Mouse (Mus musculus) heart, adult 8-10 months (tissue): ENCODE results near the gene Dynlt1c. TPM values are rescaled to one million over a fixed set of nuclear protein-coding genes. Genes with fewer than 3 reads are reported as not detected.
"Not testable (repeated sequence)": the region's sequence is repeated elsewhere in the genome, so short reads cannot be mapped to it uniquely, and the experiment has no call there.

ENCODE experiments used
- DNase-seq: peaks from one replicate; pipeline ENCODE4 v3.0.0; 2022; ENCODE audit warnings: low spot score
- total RNA-seq, 4 experiments: library from RNA; stranded (reverse); gene quantifications; 2 replicates each; pipeline ENCODE4 v1.2.4; 2022

Gene Dynlt1c
- 1 to 10 TPM; 1.8 to 3.9 (median 2.7) TPM for total RNA-seq

DNA sequence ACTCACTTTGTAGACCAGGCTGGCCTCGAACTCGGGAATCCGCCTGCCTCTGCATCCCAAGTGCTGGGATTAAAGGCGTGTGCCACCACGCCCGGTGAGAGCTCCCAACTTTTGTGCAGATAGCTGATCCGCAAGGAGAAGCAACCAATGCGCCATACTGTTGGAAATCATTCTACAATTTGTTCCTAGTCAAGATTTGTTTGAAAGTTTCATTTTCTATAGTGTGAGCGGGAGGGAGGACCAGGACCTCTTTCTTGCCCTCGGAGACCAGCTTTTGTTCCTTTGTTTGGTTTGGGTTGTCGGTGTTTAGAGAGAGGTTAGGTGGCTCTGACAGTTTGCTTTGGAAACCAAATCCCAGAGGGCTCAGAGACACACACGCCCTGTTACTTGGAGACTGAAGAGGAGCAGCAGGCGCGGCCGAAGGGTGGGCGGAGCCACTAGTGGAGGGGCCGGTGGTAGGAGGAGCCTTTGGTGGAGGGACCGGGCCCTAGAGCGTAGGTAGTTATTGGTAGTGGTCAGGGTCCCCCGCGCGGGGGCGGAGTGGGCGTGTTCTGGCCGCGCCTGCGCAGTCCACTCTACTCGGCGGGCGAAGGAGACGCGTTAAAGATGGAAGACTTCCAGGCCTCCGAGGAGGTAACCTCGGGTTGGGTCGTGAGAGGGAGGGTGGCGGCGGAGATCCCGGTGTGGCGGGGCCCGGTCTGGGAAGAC, at the start of gene Dynlt1c:
TSS of gene Dynlt1c (plus strand) at position 468 of the 708 bp plus-strand sequence.
- DNase-seq = peak; percentile 75

DNA sequence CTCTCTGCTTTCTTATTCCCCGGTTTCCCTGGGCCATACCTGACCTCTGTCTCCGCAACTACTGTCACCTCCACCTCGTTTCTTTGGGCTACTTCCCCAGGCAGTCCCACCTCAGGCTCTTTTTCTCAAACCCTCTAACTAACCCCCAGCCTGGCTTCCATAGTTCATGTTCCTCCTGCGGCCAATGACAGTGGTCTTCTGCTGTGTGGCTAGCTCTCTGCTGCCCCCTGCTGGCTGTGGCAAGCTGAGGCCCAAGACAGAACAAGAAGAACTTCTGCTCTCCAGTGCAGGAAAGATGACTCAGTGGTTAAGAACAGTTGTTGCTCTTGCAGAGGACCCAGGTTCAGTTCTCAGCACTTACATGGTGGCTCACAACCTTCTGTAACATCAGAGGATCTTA, 47.7 kb upstream of the Dynlt1c start:
- not testable (repeated sequence) for DNase-seq

DNA sequence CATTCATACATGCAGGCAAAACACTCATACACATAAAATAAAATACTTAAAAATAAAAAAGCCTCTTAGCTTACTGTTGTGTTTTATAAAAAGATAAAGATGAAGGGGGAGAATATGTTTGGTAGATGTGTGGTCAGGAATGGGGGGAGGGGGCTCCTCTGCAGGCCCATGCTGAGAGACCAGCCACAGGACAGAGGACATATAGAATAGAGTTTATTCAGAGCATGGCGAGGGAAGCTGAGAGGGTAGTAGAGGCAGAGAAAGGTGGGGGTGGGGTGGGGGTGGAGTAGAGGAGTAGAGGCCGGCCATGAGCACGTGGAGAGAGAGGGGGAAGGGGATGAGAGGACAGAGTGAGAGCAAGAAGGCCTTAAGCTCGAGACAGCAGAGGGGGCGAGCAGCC, 47.2 kb upstream of the Dynlt1c start:
- not testable (repeated sequence) for DNase-seq

DNA sequence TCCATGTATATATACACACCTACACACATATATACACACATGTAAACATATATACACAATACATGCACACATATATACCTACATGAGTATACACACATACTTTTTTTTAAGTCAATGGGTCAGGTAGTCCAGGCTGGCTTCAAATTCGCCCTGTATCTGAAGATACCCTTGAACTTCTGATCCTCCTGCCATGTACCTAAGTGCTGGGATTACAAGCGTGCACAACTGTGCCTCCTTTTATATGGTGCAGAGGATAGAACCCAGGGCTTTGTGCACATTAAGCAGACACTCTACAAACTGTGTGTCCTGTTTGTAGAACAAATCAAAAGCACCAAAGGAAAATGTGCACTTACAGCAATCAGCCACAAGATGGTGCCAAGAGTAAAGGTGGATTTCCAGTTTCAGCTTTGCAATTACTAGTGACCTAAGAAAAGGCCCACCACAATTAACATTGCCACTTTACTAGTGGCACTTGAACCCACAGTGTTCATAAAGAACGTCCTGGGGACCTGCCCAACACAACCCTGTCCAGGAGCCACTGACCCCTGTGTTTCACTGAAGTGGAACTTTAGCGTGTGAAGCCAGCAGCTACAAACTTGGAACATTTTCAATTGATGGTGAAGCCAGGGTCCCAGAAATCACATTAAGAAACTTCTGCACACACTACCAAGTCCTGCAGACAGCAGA, 41.9 kb upstream of the Dynlt1c start:
- not testable (repeated sequence) for DNase-seq

DNA sequence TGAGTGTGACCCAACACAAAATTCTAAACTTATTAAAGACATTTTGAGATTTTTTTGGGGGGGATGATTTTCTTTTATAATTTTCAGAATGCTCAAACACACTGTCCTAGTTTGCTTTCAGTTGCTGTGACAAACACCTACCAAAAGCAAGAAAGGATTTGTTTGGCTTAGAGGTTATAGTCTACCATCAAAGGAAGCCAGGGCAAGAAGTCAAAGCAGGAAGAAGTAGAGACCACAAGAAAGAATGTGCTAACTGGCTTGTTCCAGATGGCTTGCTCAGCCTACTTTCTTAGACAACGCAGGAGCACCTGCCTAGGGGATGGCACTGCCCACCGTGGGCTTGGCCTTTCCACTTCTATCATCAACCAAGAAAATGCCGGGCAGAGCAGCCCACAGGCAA, 36.6 kb upstream of the Dynlt1c start:
- DNase-seq = not testable (repeated sequence)

DNA sequence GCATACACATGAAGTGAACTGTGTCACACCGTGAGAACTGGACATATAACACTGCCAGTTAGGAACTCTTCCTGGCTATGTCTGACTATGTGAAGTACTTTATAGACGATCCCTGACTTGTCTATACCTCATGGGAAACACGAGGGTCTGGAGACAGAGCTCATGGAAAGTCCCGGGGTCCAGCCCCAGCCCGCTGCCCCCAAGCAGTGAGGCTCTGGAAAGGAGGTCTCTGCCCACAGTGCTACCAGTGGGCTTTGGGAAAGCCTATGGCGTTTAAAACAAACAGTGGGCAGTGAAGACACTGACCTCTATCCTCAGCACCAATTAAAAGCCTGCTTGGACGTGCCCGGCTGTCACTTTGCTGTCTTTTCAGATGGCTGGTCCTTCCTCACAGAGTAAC, 33.6 kb upstream of the Dynlt1c start:
- not testable (repeated sequence) for DNase-seq

DNA sequence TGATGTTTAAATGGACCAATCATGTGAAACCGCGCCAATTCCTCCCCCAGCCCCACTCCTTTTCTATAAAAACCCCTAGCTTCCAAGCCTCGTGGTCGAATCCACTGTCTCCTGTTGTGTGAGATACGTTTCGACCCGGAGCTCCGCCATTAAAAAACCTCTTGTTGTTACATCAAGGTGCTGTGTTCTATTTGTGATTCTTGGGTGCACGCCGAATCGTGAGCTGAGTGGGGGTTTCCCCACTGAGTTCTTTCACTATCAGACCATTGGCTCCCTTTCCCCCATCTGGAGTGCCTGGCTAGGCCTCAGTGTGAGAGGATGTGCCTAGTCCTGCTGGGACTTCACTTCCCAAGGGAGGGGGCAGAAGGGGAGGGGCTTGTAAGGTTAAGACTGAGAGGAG, 30.2 kb upstream of the Dynlt1c start:
- DNase-seq = not testable (repeated sequence)

DNA sequence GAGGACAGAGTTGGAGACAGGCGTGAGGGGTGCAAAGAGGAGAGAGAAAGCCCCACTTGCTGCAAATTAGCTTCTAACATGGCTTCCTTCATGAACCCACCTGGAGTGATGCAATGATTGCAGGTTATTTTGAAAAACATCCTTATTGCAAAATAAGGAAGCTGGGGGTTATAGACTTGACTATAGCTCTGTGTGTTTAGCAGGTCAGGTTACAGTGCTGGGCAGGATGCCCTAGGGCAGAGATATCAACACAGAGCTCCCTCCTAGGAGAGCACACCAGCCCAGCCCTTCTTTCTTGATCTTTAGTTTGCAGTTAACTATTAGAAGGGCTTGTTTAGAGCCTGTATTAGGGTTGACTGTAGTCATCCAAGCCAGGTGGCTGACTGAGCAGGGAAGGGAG, 29.3 kb upstream of the Dynlt1c start:
- not testable (repeated sequence) for DNase-seq

DNA sequence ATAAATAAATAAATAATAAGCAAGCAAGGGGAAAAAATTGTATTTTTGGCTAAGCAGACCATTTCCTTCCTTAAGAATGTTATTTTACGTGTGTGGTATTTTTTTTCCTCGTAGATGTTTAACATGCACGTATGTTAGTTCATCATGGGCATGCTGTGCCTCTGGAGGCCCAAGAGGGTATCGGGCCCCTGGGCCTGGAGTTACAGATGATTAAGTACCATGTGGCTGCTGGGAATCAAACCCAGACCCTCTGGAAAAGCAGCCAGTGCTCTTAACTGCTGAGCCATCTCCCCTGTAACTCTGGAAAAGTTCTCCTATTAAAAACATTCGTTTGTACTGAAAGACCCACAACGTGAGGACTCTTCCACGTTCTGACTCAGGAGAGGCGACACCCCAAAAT, 26.1 kb upstream of the Dynlt1c start:
- DNase-seq = not testable (repeated sequence)

DNA sequence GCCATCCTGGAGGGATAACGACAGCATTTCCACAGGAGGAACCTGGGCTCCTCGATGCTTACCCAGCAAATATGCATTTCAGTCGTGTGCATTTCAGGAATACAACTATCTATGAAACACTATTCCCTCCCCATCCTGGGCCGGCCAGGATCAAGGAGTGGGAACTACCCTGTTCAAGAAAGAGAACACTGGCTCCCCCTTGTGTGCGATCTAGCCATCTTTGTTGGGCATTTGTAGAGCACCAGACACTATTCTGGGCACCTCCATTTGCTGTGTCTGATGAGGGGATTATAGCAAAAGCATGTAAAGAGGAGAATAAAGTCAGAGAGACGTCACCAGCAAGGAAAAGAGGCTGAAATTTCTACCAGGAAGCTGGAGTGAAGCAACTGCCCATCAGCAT, 12.8 kb upstream of the Dynlt1c start:
- not testable (repeated sequence) for DNase-seq

DNA sequence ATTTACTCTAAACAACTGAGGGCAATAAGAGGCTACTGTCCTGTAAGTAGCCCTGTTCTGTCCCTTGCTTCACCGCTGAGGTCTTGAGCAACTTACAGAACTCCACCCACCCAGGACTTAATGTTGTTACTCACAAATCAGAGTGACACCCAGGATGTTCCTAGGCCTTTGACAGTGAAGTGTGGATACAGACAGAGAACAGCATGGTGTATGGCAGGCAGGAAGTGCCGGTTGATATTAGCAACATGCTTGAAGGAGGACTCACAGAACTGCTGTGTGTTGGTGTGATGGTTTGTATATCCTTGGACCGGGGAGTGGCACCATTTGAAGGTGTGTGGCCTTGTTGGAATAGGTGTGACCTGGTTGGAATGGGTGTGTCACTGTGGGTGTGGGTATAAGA, 9.4 kb upstream of the Dynlt1c start:
- not testable (repeated sequence) for DNase-seq

DNA sequence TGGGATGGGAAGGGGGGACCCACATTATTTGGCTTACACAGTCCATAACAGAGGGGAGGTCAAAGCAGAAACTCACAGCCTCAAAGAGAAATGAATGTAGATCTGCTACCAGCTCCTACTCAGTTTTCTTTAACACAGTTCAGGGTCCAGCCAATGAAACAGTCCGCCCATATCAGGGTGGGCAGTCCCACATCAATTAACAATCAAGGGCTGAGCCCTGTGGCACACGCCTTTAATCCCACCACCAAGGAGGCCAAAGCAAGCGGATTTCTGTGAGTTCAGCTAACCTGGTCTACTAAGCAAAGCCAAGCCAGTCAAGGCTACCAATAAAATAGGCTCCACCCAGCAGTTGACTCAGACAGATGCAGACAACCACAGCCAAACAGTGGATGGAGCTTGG, 7.6 kb upstream of the Dynlt1c start:
- not testable (repeated sequence) for DNase-seq

DNA sequence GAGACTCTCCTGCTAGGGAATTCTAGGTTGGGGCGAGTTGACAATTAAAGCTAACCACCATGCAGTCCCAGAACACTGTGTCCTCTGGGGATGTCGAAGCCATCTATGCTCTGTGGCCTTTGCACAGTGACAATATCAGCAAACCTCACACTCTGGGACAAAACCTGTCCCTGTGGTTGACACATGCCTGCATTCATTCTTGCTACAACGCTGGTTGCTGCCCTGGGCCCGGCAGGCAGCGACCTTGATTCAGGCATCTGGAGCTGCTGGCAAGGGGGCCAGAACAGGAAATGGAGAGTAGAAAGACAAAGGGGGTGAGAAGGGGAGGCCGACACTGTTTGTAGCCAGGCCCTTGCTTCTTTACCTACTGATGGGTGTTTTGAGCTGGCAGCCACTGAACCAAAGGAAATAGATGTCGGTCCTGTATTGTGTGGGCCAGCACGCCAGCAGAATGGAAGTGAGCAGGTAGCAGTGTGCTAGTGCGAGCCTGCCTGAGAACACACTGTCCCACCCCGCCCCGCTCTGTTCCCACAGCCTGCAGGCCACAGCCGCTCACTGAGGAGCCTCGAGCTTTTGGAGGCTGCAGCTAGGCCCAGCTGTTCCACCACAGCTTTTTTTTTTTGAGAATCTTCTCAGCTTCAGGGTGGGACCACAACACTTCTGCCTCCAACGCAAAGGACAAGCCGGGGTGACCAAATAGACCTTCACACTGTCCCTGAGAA, 5.5 kb upstream of the Dynlt1c start:
- peak; percentile 48 for DNase-seq

DNA sequence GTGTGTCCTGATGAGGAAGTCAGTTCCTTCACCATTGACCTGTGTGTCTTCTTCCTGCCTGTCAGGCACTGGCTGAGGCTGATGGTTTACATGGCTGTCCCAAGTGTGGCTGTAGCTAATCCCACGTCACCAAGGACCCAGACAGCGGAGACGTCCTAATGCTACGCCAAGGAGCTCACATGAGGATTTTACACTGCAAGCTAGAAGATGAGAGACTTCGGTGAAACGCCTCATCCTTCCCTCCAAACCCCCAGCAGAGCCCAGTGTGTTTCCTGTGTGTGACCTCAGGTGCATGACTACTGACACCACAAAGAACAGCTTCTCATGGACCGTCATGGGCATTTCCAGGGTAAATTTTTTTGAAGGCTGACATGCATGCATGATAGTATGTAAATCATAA, 3.1 kb upstream of the Dynlt1c start:
- DNase-seq = not testable (repeated sequence)

DNA sequence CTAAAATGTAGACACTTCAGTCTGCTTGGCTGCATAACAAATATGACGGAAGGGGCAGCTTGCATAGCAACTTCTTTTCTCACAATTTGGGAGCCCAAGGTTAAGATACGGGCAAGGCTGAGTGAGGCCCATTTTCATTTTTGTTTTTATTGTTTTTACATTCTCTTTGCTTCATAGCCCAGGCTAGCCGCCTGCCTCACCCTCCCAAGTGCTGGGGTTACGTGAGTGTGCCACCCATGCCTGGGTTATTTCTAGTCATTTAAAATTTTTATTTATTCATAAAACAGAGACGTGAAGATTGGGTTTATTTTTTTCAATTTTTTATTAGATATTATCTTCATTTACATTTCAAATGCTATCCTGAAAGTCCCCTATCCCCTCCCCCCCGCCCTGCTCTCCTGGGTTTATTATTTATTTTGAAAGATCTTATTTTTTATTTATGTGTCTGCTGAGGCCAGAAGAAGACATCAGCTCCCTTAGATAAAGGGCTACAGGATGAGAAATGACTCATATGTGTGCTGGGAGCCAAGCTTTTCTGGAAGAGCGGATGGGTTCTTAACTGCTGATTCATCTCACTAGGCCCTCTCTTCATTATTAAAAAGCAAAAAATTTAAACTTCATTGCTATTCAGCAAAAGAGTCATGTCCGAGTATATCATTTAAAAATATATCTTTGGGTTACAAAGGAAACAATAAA, 1.1 kb upstream of the Dynlt1c start:
- peak; percentile 55 for DNase-seq

DNA sequence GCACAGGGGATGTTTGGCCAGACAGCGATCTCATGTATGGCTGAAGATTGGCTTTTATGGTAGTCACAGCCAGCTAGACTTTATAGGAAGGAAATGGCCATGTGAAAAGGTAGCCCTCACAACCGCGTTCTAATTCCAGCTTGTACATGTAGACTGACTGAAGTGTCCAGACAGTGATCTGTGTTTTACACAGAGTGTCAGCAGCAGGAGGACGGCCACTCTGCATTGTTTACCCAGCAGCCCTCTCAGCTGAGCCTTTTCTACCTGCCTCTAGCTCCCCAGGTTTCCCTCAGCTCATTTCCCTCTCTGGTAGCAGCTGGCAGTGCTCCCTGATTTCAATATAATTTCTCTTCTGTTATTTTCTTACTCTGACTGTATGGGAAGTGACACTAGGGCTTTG, 734 bp downstream of the Dynlt1c start:
- DNase-seq = not testable (repeated sequence)

DNA sequence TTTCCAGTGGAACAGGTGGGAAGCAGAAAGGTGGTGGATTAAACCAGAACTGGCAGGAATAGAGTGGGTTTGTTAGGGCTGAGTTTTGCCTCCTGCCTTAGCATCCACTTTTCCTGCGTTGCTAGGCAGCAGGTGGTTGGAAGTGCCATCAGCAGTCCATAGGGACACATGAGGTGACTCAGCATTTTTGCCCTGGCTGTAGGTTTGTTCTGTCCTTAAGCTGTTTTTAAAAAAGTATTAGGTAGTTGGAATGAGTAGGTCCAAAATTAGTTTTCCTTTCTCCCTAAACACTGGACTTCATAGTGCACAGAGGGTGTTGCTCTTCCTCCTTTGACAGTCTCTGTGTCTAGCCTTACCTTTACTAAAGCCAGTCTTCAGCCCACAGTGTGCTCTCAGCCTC, 3.9 kb downstream of the Dynlt1c start:
- not testable (repeated sequence) for DNase-seq

DNA sequence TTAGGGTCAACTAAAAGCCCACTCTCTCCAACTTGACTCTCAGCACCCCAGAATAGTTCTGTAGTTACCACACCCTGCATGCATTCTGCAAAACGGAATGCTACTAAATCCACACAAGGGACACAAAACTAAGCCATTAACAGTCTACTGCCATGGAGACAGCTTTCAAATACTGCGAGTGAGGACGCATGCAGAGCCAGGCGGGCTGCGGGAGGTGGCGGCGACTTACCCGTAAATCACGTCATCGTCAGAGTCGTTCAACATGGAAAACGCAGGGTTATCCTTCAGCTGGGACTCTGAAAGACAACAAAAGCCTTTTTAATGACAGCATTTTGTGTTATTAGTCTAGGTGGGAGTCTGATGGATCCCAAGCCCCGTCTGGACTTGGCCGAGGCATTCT, 12.1 kb downstream of the Dynlt1c start:
- not testable (repeated sequence) for DNase-seq

DNA sequence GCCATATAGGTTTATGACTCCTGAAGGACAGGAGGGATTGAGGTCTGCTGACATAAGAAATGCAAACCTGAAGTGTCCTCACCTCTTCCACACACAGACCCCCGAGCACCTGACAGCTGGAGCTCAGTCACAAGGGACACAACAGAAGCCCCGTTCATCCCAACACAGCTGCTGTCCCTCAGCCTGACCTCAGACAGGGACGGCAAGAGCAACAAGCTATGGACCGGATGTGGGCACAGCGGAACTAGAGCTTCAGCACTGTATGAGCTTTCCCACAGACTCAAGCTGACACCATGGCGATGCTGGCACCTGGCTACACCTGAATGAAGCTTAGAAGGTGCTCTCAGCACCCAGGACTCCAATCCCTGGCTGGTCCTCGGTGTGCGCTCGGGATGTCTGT, 12.8 kb downstream of the Dynlt1c start:
- DNase-seq = not testable (repeated sequence)

DNA sequence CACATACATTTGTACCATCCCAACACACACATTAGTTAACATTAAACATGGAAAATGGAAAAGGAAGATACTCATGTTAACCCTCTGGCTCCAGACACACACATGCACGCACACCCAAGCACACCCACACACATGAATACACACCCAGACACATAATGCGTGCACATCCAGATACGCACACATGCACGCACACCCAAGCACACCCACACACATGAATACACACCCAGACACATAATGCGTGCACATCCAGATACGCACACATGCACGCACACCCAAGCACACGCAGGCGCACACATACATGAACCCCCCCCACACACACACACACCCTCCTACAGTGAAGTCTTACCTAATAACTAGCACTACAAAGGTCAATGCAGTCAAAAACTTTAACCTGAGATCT, 15.3 kb downstream of the Dynlt1c start:
- not testable (repeated sequence) for DNase-seq

DNA sequence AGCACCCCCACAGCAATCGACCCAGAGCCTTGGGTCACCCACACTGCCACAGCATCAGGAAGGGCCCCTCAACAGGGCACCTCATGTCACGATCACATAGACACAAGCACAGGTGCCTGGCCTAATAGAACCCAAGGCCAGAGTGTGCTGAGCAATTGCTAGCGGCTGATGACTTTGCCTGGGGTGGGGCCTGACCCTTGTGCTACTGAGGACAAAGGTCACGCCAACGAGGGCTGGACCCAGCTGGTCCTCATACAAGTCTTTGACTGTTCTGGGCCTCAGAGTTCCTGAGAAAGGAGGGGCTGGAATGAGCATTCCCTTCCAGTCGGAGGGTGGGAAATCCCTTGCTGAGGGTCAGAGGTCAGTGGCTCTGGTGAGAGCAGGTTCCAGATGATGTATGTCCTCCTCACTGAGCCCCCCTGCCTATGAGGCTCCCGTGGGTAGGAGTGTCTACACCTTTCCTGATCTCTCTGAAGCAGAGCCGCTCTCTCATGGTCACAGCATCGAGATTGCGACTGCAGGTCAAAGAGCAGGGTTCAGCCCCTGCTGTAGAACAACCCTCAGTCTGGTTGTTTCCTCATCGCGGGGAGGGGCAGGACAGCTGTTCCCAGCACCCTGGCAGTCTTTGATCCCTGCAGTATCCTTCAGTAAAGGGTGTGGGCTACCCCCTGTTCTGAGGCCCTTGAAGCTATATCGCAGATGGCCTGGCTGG, 16.4 kb downstream of the Dynlt1c start:
- not testable (repeated sequence) for DNase-seq
